In the genomic region with DNA sequence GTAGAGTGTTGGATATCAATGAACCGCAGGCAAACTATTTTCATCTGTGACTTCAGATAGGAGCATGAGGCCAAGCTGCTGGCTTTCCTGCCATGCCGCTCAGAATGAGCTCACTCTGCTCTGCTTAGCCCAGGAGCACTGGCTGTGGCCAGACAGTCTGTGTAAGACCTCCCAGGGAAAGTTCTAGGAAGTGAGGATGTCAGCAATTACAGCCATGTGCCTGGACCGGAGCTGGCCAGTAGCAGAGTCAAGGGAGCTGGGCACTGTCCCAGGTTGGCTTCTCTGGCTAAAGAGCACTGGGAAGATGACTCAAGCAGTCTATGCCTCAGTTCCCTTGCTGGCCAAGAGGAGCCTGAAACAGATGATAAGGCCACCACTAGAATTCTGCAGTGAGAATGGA, we compare ENCODE assay signal across 12 mouse cellular contexts. TPM values are rescaled to one million over a fixed set of nuclear protein-coding genes. Genes with fewer than 3 reads are reported as not detected.
DNase-seq lines count a peak whose midpoint lies in the region.
"Had no signal": no experiment of that assay in that cellular context is flagged by ENCODE, and none has a peak within 500 bp of the region (broad histone marks: within the 10 kb centered on the region; RNA-seq: fewer than 3 reads in every experiment).

No protein-coding gene starts in this region.

- intact Hi-C loops in heart, postnatal 25 days (cut with DNase I) = no loop called here
- intact Hi-C loops in heart, postnatal 14 days (cut with DNase I) = no loop called here

- peak; percentile 15 for DNase-seq in heart, postnatal 25 days (ENCODE audit: low spot score)
- no peak for DNase-seq in heart, postnatal 14 days
- DNase-seq in 3T3-L1 (ENCODE audit: low read depth, low spot score) (peak; percentile 50), NIH3T3 (ENCODE audit: low read depth) (peak; percentile 69)
- peak; percentile 10 for DNase-seq in skeletal muscle tissue, adult 2 months (ENCODE audit: low read depth, low spot score)
- no peak for DNase-seq in ovary, postnatal 10 days (ENCODE audit: low spot score)
- DNase-seq: adrenal gland, postnatal 14 days; B cell, adult 2 months; cerebellum, adult 18-20 months; cerebellum, adult 9-11 months; embryo, embryonic 11 days; gastrocnemius, postnatal 25 days had no signal

RNA-seq across cellular contexts. Expression of gene Isg20, which starts 50.7 kb away (rescaled TPM):
- 10 to 100 TPM; 11.8 to 16.4 TPM for total RNA-seq in heart, postnatal 25 days (2021)
- total RNA-seq in heart, postnatal 14 days (2021) = 10 to 100 TPM; 21.5 to 23.6 TPM

Comparison
In these comparisons a context has a peak if more than half of its experiments do, and no peak if none do; other contexts are left out.
1. DNase-seq: peak in heart, postnatal 25 days (single experiment), 3T3-L1 (single experiment), NIH3T3 (single experiment) and skeletal muscle tissue, adult 2 months (single experiment); none in heart, postnatal 14 days (0 of 2) and ovary, postnatal 10 days (single experiment).